Mouse (Mus musculus) layer of hippocampus, postnatal 10 days (tissue): Measurements from ENCODE around the gene Msi1. TPM values are rescaled to one million over a fixed set of nuclear protein-coding genes. Genes with fewer than 3 reads are reported as not detected.

Experiments used
- DNase-seq, 2 experiments: peaks; one replicate each; pipeline ENCODE4 v3.0.0; 2021; ENCODE audit warnings: low spot score in 2 of 2
- total RNA-seq, 2 experiments: library from RNA; stranded (reverse); gene quantifications; 2 replicates each; pipeline ENCODE4 v1.2.3; 2021

The Msi1 gene
- total RNA-seq, 2 experiments from 2014 or later, result 73.0 to 76.2 TPM

GRCm38 (mm10) chr5:115465642-115466420, 36.4 kb downstream of the Msi1 start, which contains the start of gene Pla2g1b:
Pla2g1b (plus strand) TSS chr5:115466262.
- no peak for DNase-seq

- DNase-seq, result no peak
These were observed 40.4 kb downstream of the Msi1 start for GRCm38 (mm10) chr5:115469791-115470190.

DNA sequence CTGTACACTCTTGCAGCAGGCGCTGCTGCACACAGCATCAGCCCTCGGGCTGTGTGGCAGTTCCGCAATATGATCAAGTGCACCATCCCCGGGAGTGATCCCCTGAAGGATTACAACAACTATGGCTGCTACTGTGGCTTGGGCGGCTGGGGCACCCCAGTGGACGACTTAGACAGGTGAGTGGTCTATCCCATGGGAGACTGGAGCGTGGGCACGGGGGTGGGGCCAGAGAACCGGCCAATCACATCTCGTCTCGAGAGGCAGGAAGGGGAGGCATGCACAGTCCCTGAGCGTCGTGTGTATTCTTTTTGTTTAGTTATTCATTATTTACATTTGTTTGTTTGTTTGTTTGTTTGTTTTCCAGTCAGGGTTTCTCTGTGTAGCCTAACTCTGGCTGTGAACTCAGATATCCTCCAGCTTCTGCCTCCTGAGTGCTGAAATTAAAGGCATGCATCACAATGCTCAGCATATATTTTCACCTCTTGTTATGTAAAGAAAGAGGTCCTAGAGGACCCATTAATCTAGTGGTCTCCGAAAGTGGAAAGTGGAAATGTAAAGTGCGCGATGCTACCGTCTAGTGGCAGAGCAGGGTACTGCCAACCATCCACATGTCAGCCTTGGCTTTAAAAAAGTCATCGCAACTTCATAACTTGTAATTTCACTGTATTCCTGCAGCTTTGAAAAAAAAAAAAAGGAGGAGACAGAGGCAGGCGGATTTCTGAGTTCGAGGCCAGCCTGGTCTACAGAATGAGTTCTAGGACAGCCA, 41.5 kb downstream of the Msi1 start:
- DNase-seq, result peak; percentile 61 to 76

DNA sequence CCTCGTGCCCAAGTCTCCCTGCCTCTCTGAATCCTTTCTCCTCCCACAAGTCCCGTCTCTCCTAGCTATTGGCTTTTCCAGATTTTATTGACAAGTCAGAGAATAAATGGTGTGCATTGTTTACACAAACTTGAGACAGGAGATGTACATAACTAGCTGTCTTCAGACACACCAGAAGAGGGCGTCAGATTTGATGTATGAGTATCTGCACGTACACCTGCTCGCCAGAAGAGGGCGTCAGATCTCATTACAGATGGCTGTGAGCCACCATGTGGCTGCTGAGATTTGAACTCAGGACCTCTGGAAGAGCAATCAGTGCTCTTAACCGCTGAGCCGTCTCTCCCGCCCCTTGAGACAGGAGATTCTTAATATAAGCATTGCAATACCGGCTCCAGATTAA, 43.8 kb downstream of the Msi1 start:
- no peak for DNase-seq

- no peak for DNase-seq
These were observed 44.9 kb downstream of the Msi1 start for GRCm38 (mm10) chr5:115474174-115474828.

DNA sequence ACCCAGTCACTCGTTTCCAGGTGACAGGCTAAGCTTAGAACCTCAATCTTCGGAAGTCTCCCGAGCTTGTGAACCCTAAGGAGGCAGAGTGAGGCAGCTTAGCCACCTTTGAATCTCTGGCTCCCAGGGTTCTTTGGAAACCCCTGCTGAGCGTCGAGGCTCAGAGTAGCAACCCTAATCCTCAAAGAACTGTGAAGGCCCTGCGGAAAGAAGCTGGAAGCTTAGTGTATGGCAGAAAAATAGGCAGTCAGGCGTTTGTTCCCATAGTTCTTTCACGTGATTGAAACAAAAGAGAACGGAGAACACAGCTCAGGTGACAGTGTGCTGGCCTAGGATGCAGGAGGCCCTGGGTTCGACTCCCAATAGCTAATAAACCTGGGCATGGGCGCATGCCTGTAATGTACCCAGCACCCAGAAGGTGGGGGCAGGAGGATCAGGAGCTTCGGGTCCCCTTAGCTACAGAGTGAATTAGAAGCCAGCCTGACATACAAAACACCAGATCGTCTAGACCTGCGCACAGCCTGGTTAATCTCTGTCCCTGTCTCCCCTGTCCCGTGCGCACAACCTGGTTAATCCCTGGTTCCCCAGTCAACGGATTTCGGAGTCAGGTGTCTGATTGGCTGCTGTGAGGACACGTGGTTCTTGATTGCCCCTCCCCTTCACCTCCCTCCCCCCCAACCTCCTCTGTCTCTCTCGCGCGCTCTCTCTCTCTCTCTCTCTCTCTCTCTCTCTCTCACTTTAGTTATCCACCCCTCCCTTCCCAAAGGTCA, 46.1 kb downstream of the Msi1 start:
- DNase-seq, result peak; percentile 62

DNA sequence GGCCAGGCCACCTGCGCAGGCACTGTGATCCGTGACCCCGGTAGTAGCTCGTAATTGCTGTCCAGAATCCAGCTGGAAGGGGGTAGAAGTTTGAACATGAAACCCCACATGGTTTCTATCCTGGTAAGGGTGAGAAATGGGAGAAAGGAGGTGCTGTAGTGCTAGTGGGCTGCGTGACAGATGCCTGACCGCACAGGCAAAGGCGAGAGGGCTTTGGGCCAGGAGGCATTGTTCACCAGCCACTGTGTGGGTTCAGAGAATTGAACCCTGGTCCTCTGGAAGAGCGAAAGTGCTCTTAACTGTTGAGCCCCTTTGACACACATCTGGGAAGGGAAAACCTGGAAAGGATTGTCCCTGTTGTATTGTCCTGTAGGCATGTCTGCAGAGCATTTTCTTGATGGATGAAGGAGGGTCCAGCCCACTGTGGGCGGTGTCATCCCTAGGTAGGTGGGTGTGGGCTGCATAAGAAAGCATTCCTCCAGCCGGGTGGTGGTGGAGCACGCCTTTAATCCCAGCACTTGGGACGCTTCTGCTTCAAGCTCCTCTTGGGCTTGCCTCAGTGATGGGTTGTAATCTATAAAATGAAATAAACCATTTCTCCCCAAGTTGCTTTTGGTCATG, 46.8 kb downstream of the Msi1 start:
- no peak for DNase-seq

DNA sequence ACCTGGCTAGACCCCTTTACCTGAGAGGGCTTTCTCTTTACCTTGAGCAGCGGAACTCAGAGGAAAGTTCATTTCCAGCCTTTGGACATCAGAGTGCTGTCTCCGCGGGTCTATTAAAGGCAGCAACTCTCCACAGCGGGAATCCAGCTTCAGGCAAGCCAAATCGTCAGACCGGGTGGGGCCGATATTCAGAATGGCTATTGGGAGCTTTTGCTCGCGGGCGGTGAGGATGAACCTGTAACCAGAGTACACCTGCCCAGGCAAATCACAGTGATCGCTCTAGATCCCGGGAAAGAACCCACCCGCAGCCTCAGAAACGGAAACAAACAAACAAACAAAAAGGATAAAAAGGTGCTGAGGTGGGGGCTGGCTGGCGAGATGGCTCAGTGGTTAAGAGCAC, 50.2 kb downstream of the Msi1 start:
- DNase-seq, result no peak

GRCm38 (mm10) chr5:115480101-115480500, 50.7 kb downstream of the Msi1 start:
- DNase-seq, result no peak

GRCm38 (mm10) chr5:115482390-115483265, 53.2 kb downstream of the Msi1 start:
- DNase-seq, result no peak

DNA sequence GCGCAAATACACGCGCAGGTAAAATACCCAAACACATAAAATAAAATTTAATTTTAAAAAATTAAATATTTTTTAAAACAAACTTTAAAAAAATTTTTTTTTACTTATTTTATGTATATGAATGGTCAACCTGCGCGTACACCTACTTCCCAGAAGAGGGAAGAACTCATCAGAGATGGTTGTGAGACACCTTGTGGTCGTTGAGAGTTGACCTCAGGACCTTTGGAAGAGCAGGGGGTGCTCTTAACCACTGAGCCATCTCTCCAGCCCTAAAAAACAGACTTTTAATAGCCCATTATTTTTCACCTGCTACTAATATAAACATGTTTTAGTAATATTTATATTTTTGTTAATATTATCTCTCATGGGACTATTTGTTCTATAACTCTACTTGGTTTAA, 54.0 kb downstream of the Msi1 start:
- DNase-seq, result no peak

DNA sequence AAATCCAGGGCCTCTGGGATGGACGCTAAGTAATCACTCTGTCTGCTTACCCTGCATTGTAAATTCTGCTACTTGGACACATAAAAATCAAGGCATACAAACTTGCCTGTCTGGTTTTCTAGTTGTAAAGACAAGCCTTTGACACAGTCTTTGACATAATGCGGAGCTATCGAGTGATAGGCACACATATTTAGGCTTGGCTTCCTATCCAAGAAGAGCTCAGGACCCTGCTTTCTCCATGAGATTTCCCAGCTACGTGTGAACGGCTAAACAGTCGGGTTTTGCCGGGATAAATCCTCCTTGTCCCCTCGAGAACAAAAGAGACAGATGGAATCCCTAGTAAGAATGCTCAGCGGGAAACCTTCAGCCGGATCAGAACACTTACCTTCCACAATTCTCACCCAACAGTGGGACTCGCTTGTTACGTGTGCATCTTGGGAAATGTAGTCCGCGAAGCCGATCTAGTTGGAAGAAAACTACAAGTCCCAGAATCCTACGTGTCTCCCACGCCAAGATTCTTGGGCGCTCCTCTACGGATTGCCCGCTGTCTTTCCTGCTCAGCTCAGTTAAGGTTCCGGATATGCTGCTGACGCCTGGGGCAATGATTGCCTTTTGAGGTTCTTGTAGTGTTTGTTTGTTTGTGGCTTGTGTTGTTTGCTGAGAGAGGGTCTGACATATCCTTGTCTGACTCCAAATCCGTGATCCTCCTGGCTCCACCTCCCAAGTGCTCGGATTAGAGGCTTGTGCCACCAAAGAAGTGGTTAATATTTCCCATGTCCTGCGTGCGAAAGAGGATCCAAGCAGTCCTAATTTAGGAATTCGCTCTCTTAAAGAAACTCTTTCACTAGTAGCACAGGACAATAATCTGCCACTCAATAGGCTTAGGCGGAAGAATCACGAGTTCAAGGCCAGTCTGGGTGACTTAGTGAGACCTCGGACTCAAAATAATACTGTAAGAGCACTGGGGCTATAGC, 54.8 kb downstream of the Msi1 start, which contains the start of gene Sirt4:
TSS of gene Sirt4 (minus strand) at position 779 of the 974 bp plus-strand sequence.
- peak; percentile 76 to 78 for DNase-seq

DNA sequence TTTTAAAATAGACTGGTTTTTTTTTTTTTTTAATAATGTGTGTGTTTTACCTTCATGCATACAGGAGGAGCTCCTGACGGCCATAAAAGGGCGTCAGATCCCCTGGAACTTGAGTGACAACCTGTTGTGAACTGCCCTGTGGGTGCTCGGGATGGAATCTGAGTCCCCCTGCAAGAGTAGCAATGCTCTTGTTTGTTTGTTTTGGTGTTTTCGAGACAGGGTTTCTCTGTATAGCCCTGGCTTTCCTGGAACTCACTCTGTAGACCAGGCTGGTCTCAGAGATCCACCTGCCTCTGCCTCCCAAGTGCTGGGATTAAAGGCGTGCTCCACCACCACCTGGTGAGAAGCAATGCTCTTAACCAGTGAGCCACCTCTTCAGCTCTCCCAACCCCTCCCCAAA, 55.6 kb downstream of the Msi1 start:
- no peak for DNase-seq

- no peak for DNase-seq
These were observed 56.2 kb downstream of the Msi1 start for GRCm38 (mm10) chr5:115485489-115486205.

GRCm38 (mm10) chr5:115486726-115487125, 57.3 kb downstream of the Msi1 start:
- no peak for DNase-seq

DNA sequence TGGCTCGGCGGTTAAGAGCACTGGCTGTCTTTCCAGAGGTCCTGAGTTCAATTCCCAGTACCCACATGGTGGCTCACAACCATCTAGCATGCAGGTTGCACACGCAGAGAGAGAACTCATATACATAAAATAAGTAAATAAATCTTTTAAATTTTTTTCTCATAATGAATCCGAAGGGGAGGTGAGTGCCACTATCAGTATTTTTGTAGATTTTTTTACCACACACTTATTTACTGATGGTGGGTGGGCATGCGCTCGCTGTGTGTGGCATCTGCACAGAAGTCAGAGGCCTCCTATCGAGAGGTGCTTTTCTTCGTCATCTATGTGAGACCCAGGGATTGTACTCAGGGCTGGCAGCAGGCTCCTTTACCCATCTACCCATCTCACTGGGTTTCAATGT, 58.0 kb downstream of the Msi1 start:
- DNase-seq, result no peak

DNA sequence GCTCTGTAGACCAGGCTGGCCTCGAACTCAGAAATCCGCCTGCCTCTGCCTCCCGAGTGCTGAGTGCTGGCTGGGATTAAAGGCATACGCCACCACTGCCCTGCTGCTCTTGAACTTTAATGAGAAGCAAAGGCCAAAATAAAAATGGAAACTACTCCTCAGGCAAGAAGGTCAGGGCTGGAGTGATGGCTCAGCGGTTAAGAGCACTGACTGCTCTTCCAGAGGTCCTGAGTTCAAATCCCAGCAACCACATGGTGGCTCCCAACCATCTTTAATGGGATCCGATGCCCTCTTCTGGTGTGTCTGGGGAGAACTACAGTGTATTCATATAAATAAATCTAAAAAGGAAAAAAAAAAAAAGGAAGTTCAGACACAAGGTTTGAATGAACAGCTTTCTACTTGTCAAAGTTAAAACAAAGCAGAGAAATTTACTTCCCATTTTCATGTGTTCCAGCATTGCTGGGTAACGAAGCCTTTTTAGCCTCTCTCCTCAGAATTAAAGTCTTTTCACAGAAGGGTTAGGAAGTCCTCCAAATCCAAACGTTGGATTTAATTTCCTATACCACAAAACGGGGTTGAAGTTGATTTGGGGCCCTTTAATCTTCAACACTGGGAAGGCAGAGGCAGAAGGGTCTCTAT, 58.7 kb downstream of the Msi1 start:
- no peak for DNase-seq
